Mouse (Mus musculus): ENCODE measurements around the gene Spata19. TPM values are rescaled to one million over a fixed set of nuclear protein-coding genes. Genes with fewer than 3 reads are reported as not detected.

The Spata19 gene
- total RNA-seq, 1 experiment, result not detected

DNA sequence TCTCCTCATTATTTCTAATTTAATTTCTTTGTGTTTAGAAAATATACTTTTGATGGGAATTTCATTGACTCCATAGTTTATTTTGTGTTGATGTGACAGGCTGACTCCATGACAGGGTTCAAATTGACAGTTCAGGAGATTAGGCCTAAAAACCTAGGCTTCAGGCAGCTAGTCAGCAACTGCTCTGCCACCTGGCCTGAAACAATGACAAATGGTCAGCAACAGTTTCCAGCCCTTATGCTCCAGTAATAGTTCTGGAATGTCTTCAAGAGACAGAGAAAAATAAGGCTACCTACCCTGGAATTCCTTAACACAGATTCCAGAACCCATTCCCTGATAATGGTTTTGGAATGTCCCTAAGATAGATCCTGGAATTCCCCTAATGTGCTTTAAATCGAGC, 20.9 kb upstream of the Spata19 start:
- no peaks in the 10 kb centered on the region for H3K36me3 ChIP-seq (ENCODE audit: control insufficient read depth, insufficient read depth, low read length, poor library complexity, severe bottlenecking)
- DNase-seq (ENCODE audit: low read depth, low spot score), result no peak
- TF ChIP-seq HCFC1 (IDR thresholded peaks at IDR 0.05; ENCODE audit: borderline replicate concordance, insufficient read depth, low read length), result no peak

DNA sequence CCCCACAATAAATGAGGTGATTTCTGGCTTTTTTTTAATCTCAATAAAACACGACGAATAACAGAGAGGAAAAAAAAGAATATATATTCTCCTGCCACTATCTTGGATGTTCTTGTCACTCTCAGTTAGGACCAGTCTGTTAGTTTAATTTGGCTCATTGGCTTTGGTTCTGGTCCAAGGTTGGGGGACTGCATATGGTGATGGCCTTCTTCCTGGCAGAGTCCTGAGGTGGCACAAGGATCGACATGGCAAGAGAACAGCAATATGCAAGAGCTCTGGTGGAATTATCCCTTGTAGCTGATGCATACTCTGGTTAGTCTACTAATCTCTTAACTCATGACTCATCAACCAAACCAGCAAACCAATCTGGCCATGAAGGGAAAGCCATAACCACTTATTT, 9.6 kb upstream of the Spata19 start:
- Histone ChIP-seq H3K27ac (ENCODE audit: insufficient read depth, low read depth, low read length, poor library complexity, severe bottlenecking) (no peak overlapping the region), H3K4me1 (ENCODE audit: control insufficient read depth in 2 of 2, insufficient read depth in 2 of 2, low read length in 2 of 2, poor library complexity in 1 of 2) (no peaks in the 10 kb centered on the region), H3K36me3 (ENCODE audit: control insufficient read depth, insufficient read depth, low read length, poor library complexity, severe bottlenecking) (no peaks in the 10 kb centered on the region), H3K9ac (ENCODE audit: insufficient read depth, low read depth, low read length, poor library complexity, severe bottlenecking) (no peak overlapping the region), H3K4me3 (ENCODE audit: insufficient read depth in 1 of 2, low read depth in 1 of 2, low read length in 2 of 2, poor library complexity in 1 of 2, severe bottlenecking in 1 of 2) (no peak overlapping the region), H3K9me3 (ENCODE audit: control insufficient read depth, insufficient read depth, low read depth, low read length) (no peaks in the 10 kb centered on the region)
- no peak for DNase-seq (ENCODE audit: low read depth, low spot score)
- in situ Hi-C loops (cut with MboI; ENCODE audit: low sequenced_read_pairs in 2 of 2, unreplicated experiment in 2 of 2), result no loop called here
- TF ChIP-seq HCFC1 (IDR thresholded peaks at IDR 0.05; ENCODE audit: borderline replicate concordance, insufficient read depth, low read length) (no peak), ZNF384 (IDR thresholded peaks at IDR 0.05; ENCODE audit: low read depth, low read length) (no peak), MAFK (IDR thresholded peaks at IDR 0.05; ENCODE audit: insufficient read depth, low read depth, low read length) (no peak), CHD2 (IDR thresholded peaks at IDR 0.05; ENCODE audit: low read depth, low read length) (no peak), ZC3H11A (IDR thresholded peaks at IDR 0.05; ENCODE audit: borderline replicate concordance, low read depth, low read length) (no peak)

More for the DNA sequence above, 20.9 kb upstream of the Spata19 start:
- Histone ChIP-seq H3K4me1 (ENCODE audit: control insufficient read depth in 2 of 2, insufficient read depth in 2 of 2, low read length in 2 of 2, poor library complexity in 1 of 2) (no peaks in the 10 kb centered on the region), H3K9ac (ENCODE audit: insufficient read depth, low read depth, low read length, poor library complexity, severe bottlenecking) (no peak overlapping the region), H3K9me3 (ENCODE audit: control insufficient read depth, insufficient read depth, low read depth, low read length) (no peaks in the 10 kb centered on the region), H3K27ac (ENCODE audit: insufficient read depth, low read depth, low read length, poor library complexity, severe bottlenecking) (no peak overlapping the region), H3K4me3 (ENCODE audit: insufficient read depth in 1 of 2, low read depth in 1 of 2, low read length in 2 of 2, poor library complexity in 1 of 2, severe bottlenecking in 1 of 2) (no peak overlapping the region)
- in situ Hi-C loops (cut with MboI; ENCODE audit: low sequenced_read_pairs in 2 of 2, unreplicated experiment in 2 of 2), result no loop called here

DNA sequence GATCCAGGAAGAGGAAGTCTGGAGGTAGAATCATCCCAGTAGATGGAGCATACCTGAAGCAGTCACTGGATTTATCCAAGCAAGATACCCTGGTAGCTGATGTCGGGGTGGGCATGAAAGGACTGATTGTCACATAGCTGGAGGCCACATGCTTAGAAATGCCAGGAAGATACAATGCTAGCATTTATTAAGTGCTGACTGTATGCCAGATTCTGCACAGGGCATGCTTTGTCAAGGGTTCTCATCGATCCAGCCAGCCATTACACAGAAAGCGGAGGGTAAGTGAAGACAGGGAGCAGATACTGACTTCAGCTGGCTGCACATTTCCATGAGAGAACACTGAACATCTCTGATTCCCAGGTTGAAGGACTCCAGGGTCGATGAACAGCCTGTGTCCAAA, 4.6 kb downstream of the Spata19 start:
- in situ Hi-C loops (cut with MboI; ENCODE audit: low sequenced_read_pairs in 2 of 2, unreplicated experiment in 2 of 2), result loop anchor here (25.0 kb wide), 3 partner anchors 336 to 836 kb away; no protein-coding TSS in a partner anchor
- Histone ChIP-seq H3K4me3 (ENCODE audit: insufficient read depth in 1 of 2, low read depth in 1 of 2, low read length in 2 of 2, poor library complexity in 1 of 2, severe bottlenecking in 1 of 2) (no peak overlapping the region), H3K9ac (ENCODE audit: insufficient read depth, low read depth, low read length, poor library complexity, severe bottlenecking) (no peak overlapping the region), H3K27ac (ENCODE audit: insufficient read depth, low read depth, low read length, poor library complexity, severe bottlenecking) (no peak overlapping the region), H3K36me3 (ENCODE audit: control insufficient read depth, insufficient read depth, low read length, poor library complexity, severe bottlenecking) (no peaks in the 10 kb centered on the region), H3K9me3 (ENCODE audit: control insufficient read depth, insufficient read depth, low read depth, low read length) (no peaks in the 10 kb centered on the region), H3K4me1 (ENCODE audit: control insufficient read depth in 2 of 2, insufficient read depth in 2 of 2, low read length in 2 of 2, poor library complexity in 1 of 2) (no peaks in the 10 kb centered on the region)
- TF ChIP-seq ZNF384 (IDR thresholded peaks at IDR 0.05; ENCODE audit: low read depth, low read length), result no peak
- no peak for TF ChIP-seq CHD2 (IDR thresholded peaks at IDR 0.05; ENCODE audit: low read depth, low read length)
- no peak for TF ChIP-seq MAFK (IDR thresholded peaks at IDR 0.05; ENCODE audit: insufficient read depth, low read depth, low read length)
- TF ChIP-seq HCFC1 (IDR thresholded peaks at IDR 0.05; ENCODE audit: borderline replicate concordance, insufficient read depth, low read length), result no peak
- no peak for TF ChIP-seq ZC3H11A (IDR thresholded peaks at IDR 0.05; ENCODE audit: borderline replicate concordance, low read depth, low read length)
- no peak for DNase-seq (ENCODE audit: low read depth, low spot score)

DNA sequence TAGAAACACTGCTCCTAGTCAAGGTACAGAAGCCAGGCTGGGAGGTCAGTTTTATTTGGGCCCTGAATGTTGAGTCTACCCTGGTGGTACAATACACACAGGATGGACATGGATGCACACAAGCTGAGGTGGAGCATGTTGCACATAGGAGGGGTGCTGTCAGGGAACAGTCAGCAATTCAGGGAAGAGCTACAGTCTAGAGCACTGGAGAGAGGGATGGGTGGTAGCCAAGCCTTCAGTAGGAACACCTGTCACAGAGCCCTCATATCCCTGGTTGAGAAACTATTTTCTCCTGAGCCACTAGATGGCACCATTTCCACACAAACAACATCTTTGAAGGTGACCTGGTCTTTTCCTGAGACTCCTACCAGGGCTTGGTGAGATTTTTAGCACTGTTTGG, 13.1 kb downstream of the Spata19 start:
- in situ Hi-C loops (cut with MboI; ENCODE audit: low sequenced_read_pairs in 2 of 2, unreplicated experiment in 2 of 2), result loop anchor here (5.0 to 25.0 kb wide), 4 partner anchors 328 to 838 kb away; no protein-coding TSS in a partner anchor
- Histone ChIP-seq H3K4me1 (ENCODE audit: control insufficient read depth in 2 of 2, insufficient read depth in 2 of 2, low read length in 2 of 2, poor library complexity in 1 of 2) (0 out of 4 replicates have a peak, but pooled peaks cover 0 to 2% of the 10 kb centered on the region in 2 experiments), H3K4me3 (ENCODE audit: insufficient read depth in 1 of 2, low read depth in 1 of 2, low read length in 2 of 2, poor library complexity in 1 of 2, severe bottlenecking in 1 of 2) (no peak overlapping the region), H3K9ac (ENCODE audit: insufficient read depth, low read depth, low read length, poor library complexity, severe bottlenecking) (no peak overlapping the region), H3K27ac (ENCODE audit: insufficient read depth, low read depth, low read length, poor library complexity, severe bottlenecking) (no peak overlapping the region), H3K36me3 (ENCODE audit: control insufficient read depth, insufficient read depth, low read length, poor library complexity, severe bottlenecking) (no peaks in the 10 kb centered on the region), H3K9me3 (ENCODE audit: control insufficient read depth, insufficient read depth, low read depth, low read length) (no peaks in the 10 kb centered on the region)
- peak; percentile 69 for DNase-seq (ENCODE audit: low read depth, low spot score)
- TF ChIP-seq MAFK (IDR thresholded peaks at IDR 0.05; ENCODE audit: insufficient read depth, low read depth, low read length) (no peak), ZC3H11A (IDR thresholded peaks at IDR 0.05; ENCODE audit: borderline replicate concordance, low read depth, low read length) (peak; percentile 92), CHD2 (IDR thresholded peaks at IDR 0.05; ENCODE audit: low read depth, low read length) (no peak), HCFC1 (IDR thresholded peaks at IDR 0.05; ENCODE audit: borderline replicate concordance, insufficient read depth, low read length) (no peak)

DNA sequence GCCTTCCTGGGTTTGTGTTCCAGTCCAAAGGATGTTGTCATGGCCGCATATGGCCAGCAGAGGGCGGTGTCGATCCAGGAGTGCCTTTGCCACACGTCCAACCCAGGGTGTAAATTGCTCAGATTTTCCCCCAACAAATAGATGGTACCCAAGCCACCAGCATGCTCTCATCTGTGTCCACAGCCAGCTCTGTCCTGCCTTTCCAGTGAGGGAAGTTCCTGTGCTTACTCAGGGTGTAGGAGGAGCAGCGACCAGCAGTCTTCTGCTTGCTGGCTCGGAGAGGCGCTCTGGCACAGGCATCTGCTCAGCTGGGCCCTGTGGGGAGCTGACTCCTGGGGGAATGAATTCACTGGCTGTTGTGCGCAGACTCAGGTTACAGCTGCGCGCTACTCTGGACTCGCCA, 17.5 kb downstream of the Spata19 start:
- TF ChIP-seq ZC3H11A (IDR thresholded peaks at IDR 0.05; ENCODE audit: borderline replicate concordance, low read depth, low read length) (peak; percentile 93), HCFC1 (IDR thresholded peaks at IDR 0.05; ENCODE audit: borderline replicate concordance, insufficient read depth, low read length) (no peak)
- peak; percentile 63 for DNase-seq (ENCODE audit: low read depth, low spot score)
- no peaks in the 10 kb centered on the region for H3K9me3 ChIP-seq (ENCODE audit: control insufficient read depth, insufficient read depth, low read depth, low read length)
- H3K36me3 ChIP-seq (ENCODE audit: control insufficient read depth, insufficient read depth, low read length, poor library complexity, severe bottlenecking), result no peaks in the 10 kb centered on the region
- H3K9ac ChIP-seq (ENCODE audit: insufficient read depth, low read depth, low read length, poor library complexity, severe bottlenecking), result peak overlapping the region; percentile 44; the same call in 1 of the 2 replicates
- no peak overlapping the region for H3K27ac ChIP-seq (ENCODE audit: insufficient read depth, low read depth, low read length, poor library complexity, severe bottlenecking)
- H3K4me1 ChIP-seq (ENCODE audit: control insufficient read depth in 2 of 2, insufficient read depth in 2 of 2, low read length in 2 of 2, poor library complexity in 1 of 2), result 0 out of 4 replicates have a peak, but pooled peaks cover 0 to 2% of the 10 kb centered on the region in 2 experiments
- in situ Hi-C loops (cut with MboI; ENCODE audit: low sequenced_read_pairs in 2 of 2, unreplicated experiment in 2 of 2), result loop anchor here (5.0 to 25.0 kb wide), 4 partner anchors 323 to 833 kb away; no protein-coding TSS in a partner anchor
- H3K4me3 ChIP-seq (ENCODE audit: insufficient read depth in 1 of 2, low read depth in 1 of 2, low read length in 2 of 2, poor library complexity in 1 of 2, severe bottlenecking in 1 of 2), result peak overlapping the region; percentile 30 to 56; a peak in 2 of 4 replicates
